Mouse (Mus musculus): ENCODE data around the gene Duxf3.
"Not testable (repeated sequence)": the region's sequence is repeated elsewhere in the genome, so short reads cannot be mapped to it uniquely, and the experiment has no call there.

Duxf3 gene

GRCm38 (mm10) chr10:58232641-58232969, at the start of gene Duxf3:
Gene Duxf3 (minus strand): TSS chr10:58232675.
- not testable (repeated sequence) for DNase-seq

GRCm38 (mm10) chr10:58282238-58282637, 49.8 kb upstream of the Duxf3 start:
- no peak for DNase-seq

GRCm38 (mm10) chr10:58258466-58258865, 26.0 kb upstream of the Duxf3 start:
- no peak for DNase-seq

GRCm38 (mm10) chr10:58255954-58256353, 23.5 kb upstream of the Duxf3 start:
- DNase-seq, result no peak

- peak; percentile 92 for DNase-seq
Measured at GRCm38 (mm10) chr10:58255213-58255892, 22.9 kb upstream of the Duxf3 start, which contains the start of gene Gcc2. Gene Gcc2 (plus strand): TSS chr10:58255497.

- DNase-seq, result no peak
Measured at GRCm38 (mm10) chr10:58254635-58255175, 22.2 kb upstream of the Duxf3 start.

GRCm38 (mm10) chr10:58249535-58249934, 17.1 kb upstream of the Duxf3 start:
- no peak for DNase-seq

GRCm38 (mm10) chr10:58238984-58239740, 6.7 kb upstream of the Duxf3 start:
- peak; percentile 50 for DNase-seq

GRCm38 (mm10) chr10:58236613-58237012, 4.1 kb upstream of the Duxf3 start, which contains the start of gene Gm4981:
Gene Gm4981 (minus strand): TSS chr10:58236701.
- no peak for DNase-seq

- DNase-seq, result not testable (repeated sequence)
Measured at GRCm38 (mm10) chr10:58234985-58235384, 2.5 kb upstream of the Duxf3 start.

- not testable (repeated sequence) for DNase-seq
Measured at GRCm38 (mm10) chr10:58233740-58234121, 1.3 kb upstream of the Duxf3 start.

- not testable (repeated sequence) for DNase-seq
Measured at GRCm38 (mm10) chr10:58233054-58233739, 722 bp upstream of the Duxf3 start.

GRCm38 (mm10) chr10:58231779-58232640, 465 bp downstream of the Duxf3 start:
- peak; percentile 68 for DNase-seq

GRCm38 (mm10) chr10:58231088-58231487, 1.4 kb downstream of the Duxf3 start:
- DNase-seq, result not testable (repeated sequence)

- not testable (repeated sequence) for DNase-seq
Measured at GRCm38 (mm10) chr10:58230021-58230420, 2.5 kb downstream of the Duxf3 start.

- DNase-seq, result not testable (repeated sequence)
Measured at GRCm38 (mm10) chr10:58227798-58228197, 4.7 kb downstream of the Duxf3 start.

- not testable (repeated sequence) for DNase-seq
Measured at GRCm38 (mm10) chr10:58226357-58226756, 6.1 kb downstream of the Duxf3 start.

- DNase-seq, result not testable (repeated sequence)
Measured at GRCm38 (mm10) chr10:58224827-58225785, 7.4 kb downstream of the Duxf3 start, which contains the start of gene AW822073. Gene AW822073 (minus strand): TSS chr10:58224930.

GRCm38 (mm10) chr10:58223972-58224805, 8.3 kb downstream of the Duxf3 start:
- DNase-seq, result peak; percentile 63

- DNase-seq, result not testable (repeated sequence)
Measured at GRCm38 (mm10) chr10:58223161-58223560, 9.3 kb downstream of the Duxf3 start.

All from kidney, adult 11 months (tissue).